Mouse (Mus musculus) MEL (cell line): ENCODE measurements at regions not wholly inside any gene's neighbourhood (a gene's known extent, or its start where the extent isn't known, plus 50 kb on each side); places are given as distances from the start of the nearest gene placed in this dataset.

Source experiments
- DNase-seq: peaks from one replicate; pipeline ENCODE4 v3.0.0; 2011; ENCODE audit warnings: low read depth, low spot score
- H3K27ac ChIP-seq: 2 replicates; pipeline ENCODE4 v1.5.1; 2012; ENCODE audit warnings: low read depth, mild to moderate bottlenecking, control low read depth, low read length, moderate library complexity; ENCODE audit not compliant: control insufficient read depth
- H3K27me3 ChIP-seq, 2 experiments: fragments of 150-350 bp in 1 of 2; sonication (generic) in 1 of 2; 2 replicates each; pipeline ENCODE4 v1.6.1; 2012; ENCODE audit warnings: low read length in 2 of 2, mild to moderate bottlenecking in 2 of 2, improper control_type of control experiment in 1 of 2, moderate library complexity in 1 of 2; ENCODE audit not compliant: insufficient read depth in 2 of 2, control insufficient read depth in 1 of 2
- H3K36me3 ChIP-seq, 2 experiments: 2 replicates each; pipeline ENCODE4 v1.6.1; 2012 to 2014; ENCODE audit warnings: low read length in 2 of 2, improper control_type of control experiment in 1 of 2, inconsistent platforms in 1 of 2, mild to moderate bottlenecking in 1 of 2; ENCODE audit not compliant: insufficient read depth in 2 of 2, control insufficient read depth in 1 of 2
- H3K4me1 ChIP-seq, 2 experiments: fragments of 150-350 bp in 1 of 2; sonication (generic) in 1 of 2; 2 replicates each; pipeline ENCODE4 v1.6.1; 2012; ENCODE audit warnings: low read length in 2 of 2, improper control_type of control experiment in 1 of 2, mild to moderate bottlenecking in 1 of 2; ENCODE audit not compliant: insufficient read depth in 2 of 2, control insufficient read depth in 1 of 2
- H3K4me3 ChIP-seq, 2 experiments: fragments of 150-350 bp in 1 of 2; sonication (generic) in 1 of 2; 2 replicates each; pipeline ENCODE4 v1.5.1; 2012; ENCODE audit warnings: low read depth in 2 of 2, low read length in 2 of 2, mild to moderate bottlenecking in 2 of 2, moderate library complexity in 2 of 2, control low read depth in 1 of 2, improper control_type of control experiment in 1 of 2; ENCODE audit not compliant: control insufficient read depth in 1 of 2, insufficient read depth in 1 of 2
- H3K79me2 ChIP-seq: 2 replicates; pipeline ENCODE4 v1.6.1; 2012; ENCODE audit warnings: mild to moderate bottlenecking, low read length, moderate library complexity; ENCODE audit not compliant: control insufficient read depth, poor library complexity, insufficient read depth
- H3K9ac ChIP-seq: 2 replicates; pipeline ENCODE4 v1.6.1; 2012; ENCODE audit warnings: low read depth, mild to moderate bottlenecking, control low read depth, low read length, moderate library complexity; ENCODE audit not compliant: control insufficient read depth, poor library complexity, severe bottlenecking
- H3K9me3 ChIP-seq: fragments of 150-350 bp; sonication (generic); replicated peaks from 2 replicates; pipeline ENCODE4 v1.6.1; 2012; ENCODE audit warnings: mild to moderate bottlenecking, low read length, improper control_type of control experiment, moderate library complexity; ENCODE audit not compliant: insufficient read depth
- BHLHE40 ChIP-seq: IDR thresholded peaks from 2 replicates; pipeline ENCODE4 v1.6.1; 2012; ENCODE audit warnings: low read depth, mild to moderate bottlenecking, inconsistent platforms, low read length, improper control_type of control experiment, borderline replicate concordance
- CHD1 ChIP-seq: IDR thresholded peaks from 2 replicates; pipeline ENCODE4 v1.6.1; 2012; ENCODE audit warnings: low read depth, mild to moderate bottlenecking, inconsistent platforms, low read length, improper control_type of control experiment
- EP300 ChIP-seq, 2 experiments: IDR thresholded peaks; 2 replicates each; pipeline ENCODE4 v1.6.1; 2011; ENCODE audit warnings: improper control_type of control experiment in 2 of 2, low read length in 2 of 2, low read depth in 1 of 2, mild to moderate bottlenecking in 1 of 2
- GABPA ChIP-seq: IDR thresholded peaks from 2 replicates; pipeline ENCODE4 v1.6.1; 2012; ENCODE audit warnings: low read depth, mild to moderate bottlenecking, inconsistent platforms, low read length, improper control_type of control experiment, moderate library complexity
- HCFC1 ChIP-seq: IDR thresholded peaks from 2 replicates; pipeline ENCODE4 v1.6.1; 2012; ENCODE audit warnings: low read depth, mild to moderate bottlenecking, inconsistent platforms, low read length, improper control_type of control experiment, moderate library complexity
- KAT2A ChIP-seq: conservative IDR thresholded peaks from 2 replicates; pipeline ENCODE4 v1.6.1; 2012; ENCODE audit warnings: low read depth, low read length, improper control_type of control experiment, inconsistent platforms
- MAFK ChIP-seq: IDR thresholded peaks from 2 replicates; pipeline ENCODE4 v1.6.1; 2011; ENCODE audit warnings: low read depth, mild to moderate bottlenecking, low read length, improper control_type of control experiment, borderline replicate concordance
- MAX ChIP-seq: IDR thresholded peaks from 2 replicates; pipeline ENCODE4 v1.6.1; 2011; ENCODE audit warnings: low read length, improper control_type of control experiment
- MYB ChIP-seq: IDR thresholded peaks from 2 replicates; pipeline ENCODE4 v1.6.1; 2011; ENCODE audit warnings: mild to moderate bottlenecking, low read depth, low read length, improper control_type of control experiment
- NRF1 ChIP-seq: IDR thresholded peaks from 2 replicates; pipeline ENCODE4 v1.6.1; 2014; ENCODE audit warnings: low read depth, mild to moderate bottlenecking, inconsistent platforms, low read length, improper control_type of control experiment, moderate library complexity; ENCODE audit not compliant: poor library complexity, insufficient read depth, severe bottlenecking
- POLR2A ChIP-seq, 2 experiments: IDR thresholded peaks; 2 replicates each; pipeline ENCODE4 v1.6.1; 2011 to 2012; ENCODE audit warnings: low read length in 2 of 2, mild to moderate bottlenecking in 2 of 2, control low read depth in 1 of 2, improper control_type of control experiment in 1 of 2, low read depth in 1 of 2, moderate library complexity in 1 of 2; ENCODE audit not compliant: control insufficient read depth in 1 of 2, insufficient read depth in 1 of 2, poor library complexity in 1 of 2
- POLR2AphosphoS5 ChIP-seq: IDR thresholded peaks from 2 replicates; pipeline ENCODE4 v1.6.1; 2012; ENCODE audit warnings: low read depth, borderline replicate concordance, mild to moderate bottlenecking, inconsistent platforms, low read length, moderate library complexity, mixed read lengths
- RAD21 ChIP-seq: IDR thresholded peaks from 2 replicates; pipeline ENCODE4 v1.6.1; 2011; ENCODE audit warnings: mild to moderate bottlenecking, low read depth, low read length, improper control_type of control experiment
- SIN3A ChIP-seq: IDR thresholded peaks from 2 replicates; pipeline ENCODE4 v1.6.1; 2012; ENCODE audit warnings: low read length, improper control_type of control experiment, inconsistent platforms
- TCF12 ChIP-seq: IDR thresholded peaks from 2 replicates; pipeline ENCODE4 v1.6.1; 2014; ENCODE audit warnings: low read depth, mild to moderate bottlenecking, inconsistent platforms, low read length, improper control_type of control experiment, moderate library complexity
- USF2 ChIP-seq, 2 experiments: IDR thresholded peaks; 2 replicates each; pipeline ENCODE4 v1.6.1; 2011 to 2012; ENCODE audit warnings: improper control_type of control experiment in 2 of 2, low read length in 2 of 2, borderline replicate concordance in 1 of 2, inconsistent platforms in 1 of 2, low read depth in 1 of 2, mild to moderate bottlenecking in 1 of 2; ENCODE audit not compliant: insufficient read depth in 1 of 2
- ZC3H11A ChIP-seq: IDR thresholded peaks from 2 replicates; pipeline ENCODE4 v1.6.1; 2012; ENCODE audit warnings: low read depth, mild to moderate bottlenecking, inconsistent platforms, low read length, improper control_type of control experiment
- ZNF384 ChIP-seq: IDR thresholded peaks from 2 replicates; pipeline ENCODE4 v1.6.1; 2012; ENCODE audit warnings: low read depth, mild to moderate bottlenecking, inconsistent platforms, low read length, improper control_type of control experiment

DNA sequence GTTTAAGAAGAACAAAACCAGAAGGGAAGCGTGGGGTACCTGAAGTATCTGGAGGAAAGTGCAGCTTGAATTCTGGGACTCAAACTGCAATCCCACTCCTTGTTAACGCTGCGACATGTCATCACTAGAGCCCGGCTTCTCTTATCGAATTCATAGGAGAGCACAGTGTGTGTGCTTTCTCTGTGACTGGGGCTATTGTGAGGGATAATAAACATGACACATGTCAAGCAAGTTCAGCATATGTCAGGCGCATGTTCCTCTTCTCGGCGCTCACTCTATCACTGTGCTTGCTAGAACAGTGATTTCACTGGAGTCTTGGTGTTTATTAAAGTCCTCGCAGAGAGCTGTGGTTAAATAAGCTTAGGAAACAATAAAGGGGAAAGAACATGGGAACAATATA lies 921.2 kb upstream of the Tenm2 start:
- Histone ChIP-seq H3K9ac (no peak overlapping the region), H3K9me3 (no peaks in the 10 kb centered on the region), H3K4me3 (no peak overlapping the region), H3K79me2 (no peaks in the 10 kb centered on the region), H3K27ac (no peak overlapping the region), H3K4me1 (no peaks in the 10 kb centered on the region), H3K36me3 (no peaks in the 10 kb centered on the region), H3K27me3 (no peaks in the 10 kb centered on the region; a peak in 2 of 4 replicates)
- DNase-seq = no peak
- no peak for TF ChIP-seq MAX
- TF ChIP-seq HCFC1 = no peak
- TF ChIP-seq ZNF384 = no peak
- no peak for TF ChIP-seq MAFK
- no peak for TF ChIP-seq TCF12
- TF ChIP-seq RAD21 = no peak

DNA sequence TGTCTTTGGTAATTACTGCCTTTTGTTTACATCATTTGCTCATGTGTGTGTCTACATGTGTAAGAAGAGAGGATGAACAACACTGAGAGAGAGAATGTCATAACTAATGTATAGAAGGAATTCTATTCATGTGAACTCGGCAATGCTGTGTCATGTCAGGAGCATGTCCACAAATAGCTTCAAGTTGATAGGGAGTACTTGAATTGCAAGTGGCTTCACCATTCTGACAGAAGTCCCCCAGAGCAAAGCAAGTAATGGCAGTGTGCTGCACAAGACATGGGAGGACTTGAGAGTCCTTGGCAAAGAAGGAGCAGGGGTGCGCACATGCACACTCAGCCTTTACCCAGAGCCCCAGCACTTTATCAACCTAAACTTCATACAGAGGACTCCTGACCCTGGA lies 919.9 kb upstream of the Tenm2 start:
- Histone ChIP-seq H3K9me3 (no peaks in the 10 kb centered on the region), H3K27ac (no peak overlapping the region), H3K27me3 (peaks cover 0 to 2% of the 10 kb centered on the region in 2 experiments; a peak in 2 of 4 replicates), H3K79me2 (no peaks in the 10 kb centered on the region), H3K9ac (no peak overlapping the region), H3K36me3 (no peaks in the 10 kb centered on the region), H3K4me1 (no peaks in the 10 kb centered on the region), H3K4me3 (no peak overlapping the region)
- TF ChIP-seq SIN3A (no peak), NRF1 (no peak), USF2 (IDR thresholded peaks at IDR 0.05; ENCODE audit: borderline replicate concordance in 1 of 2, insufficient read depth in 1 of 2, low read depth in 1 of 2, low read length in 2 of 2) (no peak), CHD1 (no peak), KAT2A (no peak), EP300 (IDR thresholded peaks at IDR 0.05; ENCODE audit: low read depth in 1 of 2, low read length in 2 of 2) (no peak)
- DNase-seq = no peak

DNA sequence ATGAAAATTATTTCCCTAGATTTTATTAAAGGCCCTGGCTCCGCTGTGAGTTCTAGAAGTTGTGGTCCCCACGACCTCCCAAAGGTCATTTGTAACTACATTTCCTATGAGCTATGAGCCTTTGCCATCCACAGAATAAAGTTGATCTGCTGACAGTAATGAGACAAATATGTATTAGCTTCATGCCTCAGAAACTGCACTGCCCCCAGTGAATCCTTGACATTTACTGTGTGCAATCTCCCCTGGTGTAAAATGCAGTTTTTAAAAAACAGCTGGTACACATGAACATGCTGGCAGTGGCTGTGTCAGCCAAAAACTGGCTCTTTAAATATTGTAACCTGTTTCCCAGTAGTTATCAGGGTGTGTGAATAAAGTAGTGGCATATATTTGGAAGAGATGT lies 907.7 kb upstream of the Tenm2 start:
- H3K27me3 ChIP-seq = no peaks in the 10 kb centered on the region; a peak in 2 of 4 replicates
- H3K9me3 ChIP-seq = no peaks in the 10 kb centered on the region

More for the DNA sequence above, 907.7 kb upstream of the Tenm2 start:
- Histone ChIP-seq H3K9ac (no peak overlapping the region), H3K4me3 (no peak overlapping the region)
- TF ChIP-seq USF2 (IDR thresholded peaks at IDR 0.05; ENCODE audit: borderline replicate concordance in 1 of 2, insufficient read depth in 1 of 2, low read depth in 1 of 2, low read length in 2 of 2) (no peak), BHLHE40 (no peak), SIN3A (no peak), MAFK (no peak), ZC3H11A (no peak), GABPA (no peak), CHD1 (no peak), POLR2AphosphoS5 (no peak), MYB (no peak), POLR2A (IDR thresholded peaks at IDR 0.05; ENCODE audit: control insufficient read depth in 1 of 2, insufficient read depth in 1 of 2, low read depth in 1 of 2, low read length in 2 of 2, poor library complexity in 1 of 2) (no peak)
- TF ChIP-seq, all 39 proteins: peak for 0
- H3K79me2 ChIP-seq = no peaks in the 10 kb centered on the region
- H3K36me3 ChIP-seq = no peaks in the 10 kb centered on the region
- no peak for DNase-seq
- H3K27ac ChIP-seq = no peak overlapping the region
- no peaks in the 10 kb centered on the region for H3K4me1 ChIP-seq
